Mouse (Mus musculus) CH12.LX (cell line): ENCODE results near the gene Tekt4.

Experiments used
- CTCF ChIP-seq, 2 experiments: IDR thresholded peaks in 1 of 2; conservative IDR thresholded peaks in 1 of 2; 2 replicates each; pipeline ENCODE4 v1.5.1; 2011 to 2012; ENCODE audit warnings: low read depth in 2 of 2, low read length in 2 of 2, improper control_type of control experiment in 1 of 2, inconsistent platforms in 1 of 2, mild to moderate bottlenecking in 1 of 2, moderate library complexity in 1 of 2
- EP300 ChIP-seq: IDR thresholded peaks from 2 replicates; pipeline ENCODE4 v1.6.1; 2011; ENCODE audit warnings: low read length, improper control_type of control experiment
- POLR2A ChIP-seq: IDR thresholded peaks from 2 replicates; pipeline ENCODE4 v1.6.1; 2011; ENCODE audit warnings: low read depth, mild to moderate bottlenecking, improper control_type of control experiment, low read length

- TF ChIP-seq CTCF (conservative IDR thresholded peaks at IDR 0.05 in 1 of 2, IDR thresholded peaks at IDR 0.05 in 1 of 2; ENCODE audit: low read depth in 2 of 2, low read length in 2 of 2): no peak
- TF ChIP-seq POLR2A: no peak
- TF ChIP-seq EP300: no peak
Measured at GRCm38 (mm10) chr17:25409621-25410020, 44.8 kb upstream of the Tekt4 start.
